Mouse (Mus musculus) adrenal gland (tissue): ENCODE data around the gene Fpr3.
"Not testable (repeated sequence)": the region's sequence is repeated elsewhere in the genome, so short reads cannot be mapped to it uniquely, and the experiment has no call there.

ENCODE experiments used
- intact Hi-C: fragments of 180-260 bp; cut with DNase I; formaldehyde crosslinking; loops from one replicate; pipeline ENCODE4 v1.15.1; 2025

Fpr3 gene

DNA sequence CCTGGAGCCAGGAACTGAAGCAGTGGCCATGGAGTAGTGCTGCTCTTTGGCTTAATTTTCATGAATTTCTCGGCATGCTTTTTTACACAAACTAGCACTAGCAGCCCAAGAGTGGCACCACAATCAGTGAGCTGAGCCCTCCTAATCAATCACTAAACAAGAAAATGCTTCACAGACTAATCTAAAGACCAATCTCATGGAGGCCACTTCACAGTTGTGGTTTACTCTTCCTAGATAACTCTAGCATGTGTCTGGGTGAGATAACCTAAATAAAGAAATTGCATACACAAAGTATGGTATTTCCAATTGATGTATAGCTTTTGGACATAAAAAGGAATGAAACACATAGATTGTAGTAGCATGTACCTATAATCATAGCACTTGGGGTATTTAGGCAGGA, 8.3 kb upstream of the Fpr3 start:
- intact Hi-C loops = no loop called here

DNA sequence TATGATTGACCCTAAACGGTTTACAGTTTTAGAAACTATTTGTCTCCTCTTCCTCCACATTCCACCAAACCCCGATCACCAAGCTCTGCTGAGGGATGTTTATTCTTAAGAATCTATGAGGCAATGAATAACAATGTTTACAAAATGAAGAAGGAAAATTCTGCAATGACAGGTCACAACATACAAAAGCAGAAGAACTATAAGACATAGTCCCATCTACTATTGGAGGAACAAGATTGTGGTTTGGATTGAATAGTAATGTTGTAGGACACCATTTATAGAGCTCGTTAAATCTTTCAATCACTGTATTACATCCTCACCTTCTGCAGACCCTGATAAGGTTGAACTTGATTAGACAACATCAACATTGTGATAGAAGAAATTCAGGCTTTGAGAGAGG, 5.0 kb upstream of the Fpr3 start:
- intact Hi-C loops = no loop called here

GRCm38 (mm10) chr17:17883840-17884239, 3.8 kb upstream of the Fpr3 start, which contains the start of gene Fpr1:
Fpr1 (minus strand) TSS chr17:17883940.
- intact Hi-C loops = no loop called here

DNA sequence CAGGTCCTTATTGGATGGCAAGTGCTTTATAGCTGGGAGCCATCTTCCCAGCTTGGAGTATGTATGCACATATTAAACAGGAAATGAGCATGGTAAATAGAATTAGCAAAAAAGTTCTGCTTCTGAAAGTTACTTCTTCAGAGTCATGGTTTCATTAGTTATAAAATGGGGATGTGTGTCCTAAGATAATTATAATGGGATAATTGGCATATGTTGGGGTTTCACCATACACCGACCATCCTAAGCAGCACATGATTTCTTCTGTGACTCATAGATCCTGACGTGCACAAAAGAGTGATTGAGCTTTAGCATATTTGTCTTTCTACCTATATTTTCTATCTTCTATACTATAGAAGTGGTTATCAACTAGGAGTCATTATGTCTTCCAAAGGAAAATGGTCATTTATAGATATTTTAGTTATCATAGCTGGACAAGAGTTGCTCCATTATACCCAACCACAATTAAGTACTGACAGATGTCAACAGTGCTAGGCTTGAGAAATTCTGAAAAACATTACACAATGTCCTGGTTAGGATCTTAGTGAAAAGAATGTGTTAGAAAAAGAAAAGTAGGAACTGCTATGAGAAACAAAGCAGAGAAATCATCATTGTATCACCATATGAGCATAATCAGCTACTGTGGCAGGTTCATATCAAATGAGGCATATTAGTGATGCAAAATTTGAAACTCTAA, 2.2 kb downstream of the Fpr3 start:
- intact Hi-C loops = no loop called here

GRCm38 (mm10) chr17:17896039-17896438, 8.4 kb downstream of the Fpr3 start:
- intact Hi-C loops = loop anchor here (2.0 kb wide), 1 partner anchor 51 kb away; no protein-coding TSS in a partner anchor

GRCm38 (mm10) chr17:17899268-17899667, 11.6 kb downstream of the Fpr3 start:
- intact Hi-C loops = no loop called here

DNA sequence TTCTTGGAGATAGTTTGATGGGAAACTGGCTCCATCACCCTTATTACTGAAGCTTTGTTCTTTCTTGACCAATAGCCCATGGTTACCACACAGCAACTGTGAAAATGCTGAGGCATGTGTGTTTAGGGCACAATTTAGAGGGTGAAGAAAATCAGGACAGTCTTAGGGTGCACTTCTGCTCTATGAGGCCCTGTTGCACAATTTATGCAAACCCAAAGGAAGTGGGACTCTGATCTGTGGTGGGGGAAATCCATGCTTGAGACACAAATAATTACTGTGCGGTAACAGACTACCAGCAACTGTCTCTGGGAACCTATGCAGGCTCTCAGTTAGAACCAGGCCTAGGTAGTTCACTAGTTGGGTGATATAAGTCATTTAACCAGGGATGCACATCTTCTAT, 13.1 kb downstream of the Fpr3 start:
- intact Hi-C loops = no loop called here

GRCm38 (mm10) chr17:17909636-17910421, 22.2 kb downstream of the Fpr3 start:
- intact Hi-C loops = no loop called here

- intact Hi-C loops = not testable (repeated sequence)
Observed at GRCm38 (mm10) chr17:17912618-17913017, 25.0 kb downstream of the Fpr3 start.

DNA sequence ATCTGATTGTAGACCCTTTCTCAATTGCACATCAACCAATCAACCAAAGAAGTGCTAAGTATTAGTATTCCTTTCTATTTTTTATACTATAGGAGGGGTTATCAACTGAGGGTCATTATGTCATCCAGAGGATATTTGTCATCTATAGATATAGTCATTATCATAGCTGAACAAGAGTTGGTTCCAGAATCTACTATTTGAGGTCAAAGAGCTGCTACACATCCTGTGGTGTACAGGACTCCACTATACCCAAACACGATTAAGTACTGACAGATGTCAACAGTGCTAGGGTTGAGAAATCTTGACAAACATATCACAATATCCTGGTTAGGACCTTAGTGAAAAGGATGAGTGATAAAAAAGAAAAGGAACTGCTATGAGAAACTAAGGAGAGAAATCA, 29.7 kb downstream of the Fpr3 start:
- intact Hi-C loops = no loop called here

GRCm38 (mm10) chr17:17917782-17918181, 30.1 kb downstream of the Fpr3 start:
- intact Hi-C loops = no loop called here

GRCm38 (mm10) chr17:17973443-17973842, 85.8 kb downstream of the Fpr3 start:
- intact Hi-C loops = no loop called here

- intact Hi-C loops = not testable (repeated sequence)
Observed at GRCm38 (mm10) chr17:17981232-17981631, 93.6 kb downstream of the Fpr3 start.

- intact Hi-C loops = no loop called here
Observed at GRCm38 (mm10) chr17:18004752-18005151, 117.1 kb downstream of the Fpr3 start.
